Mouse (Mus musculus): ENCODE results near the gene Aox3.

Gene Aox3

DNA sequence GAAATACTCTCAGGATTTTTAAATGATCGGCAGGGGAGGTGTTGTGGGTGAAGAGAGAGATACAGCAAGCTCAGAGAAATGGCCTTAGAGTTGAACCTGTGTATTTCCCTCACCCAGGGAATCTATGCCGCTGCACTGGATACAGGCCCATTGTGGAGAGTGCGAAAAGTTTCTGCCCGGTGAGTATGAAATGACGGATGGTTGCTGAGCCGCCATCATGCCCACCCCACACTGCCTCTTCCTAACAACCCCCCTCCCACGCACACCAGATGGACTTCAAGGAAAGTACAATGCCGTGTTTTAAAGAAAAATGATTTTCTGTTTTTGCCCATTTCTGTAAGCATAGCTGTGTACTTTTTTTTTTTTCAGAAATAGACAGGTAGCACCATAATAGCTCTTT is 12.0 kb downstream of the Aox3 start:
- H3K36me3 ChIP-seq (ENCODE audit: control insufficient read depth, insufficient read depth, low read length, poor library complexity, severe bottlenecking): no peaks in the 10 kb centered on the region
- H3K27me3 ChIP-seq (ENCODE audit: control insufficient read depth, insufficient read depth, low read length, poor library complexity, severe bottlenecking): no peaks in the 10 kb centered on the region
- DNase-seq (ENCODE audit: low read depth, low spot score): no peak

DNA sequence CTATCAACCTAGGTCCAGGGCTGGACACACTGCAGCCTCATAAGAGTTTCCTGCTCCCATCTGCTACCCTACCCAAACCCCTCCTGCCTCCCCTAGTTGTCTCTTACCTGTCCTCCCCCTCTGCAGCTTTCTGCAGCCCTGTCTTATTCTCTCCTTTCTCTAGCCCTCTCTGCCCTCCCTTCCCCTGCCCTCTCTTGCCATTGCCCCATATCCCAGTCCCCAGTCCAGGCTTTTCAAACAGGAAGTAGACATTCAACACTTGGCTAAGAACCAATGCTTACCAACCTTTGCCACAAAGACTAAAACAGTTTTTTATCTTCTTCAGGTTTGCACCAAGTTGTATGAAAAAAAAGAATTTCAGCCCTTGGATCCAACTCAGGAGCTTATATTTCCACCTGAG is 25.0 kb downstream of the Aox3 start:
- Histone ChIP-seq H3K36me3 (ENCODE audit: control insufficient read depth, insufficient read depth, low read length, poor library complexity, severe bottlenecking) (no peaks in the 10 kb centered on the region), H3K27me3 (ENCODE audit: control insufficient read depth, insufficient read depth, low read length, poor library complexity, severe bottlenecking) (no peaks in the 10 kb centered on the region)
- no peak for DNase-seq (ENCODE audit: low read depth, low spot score)

DNA sequence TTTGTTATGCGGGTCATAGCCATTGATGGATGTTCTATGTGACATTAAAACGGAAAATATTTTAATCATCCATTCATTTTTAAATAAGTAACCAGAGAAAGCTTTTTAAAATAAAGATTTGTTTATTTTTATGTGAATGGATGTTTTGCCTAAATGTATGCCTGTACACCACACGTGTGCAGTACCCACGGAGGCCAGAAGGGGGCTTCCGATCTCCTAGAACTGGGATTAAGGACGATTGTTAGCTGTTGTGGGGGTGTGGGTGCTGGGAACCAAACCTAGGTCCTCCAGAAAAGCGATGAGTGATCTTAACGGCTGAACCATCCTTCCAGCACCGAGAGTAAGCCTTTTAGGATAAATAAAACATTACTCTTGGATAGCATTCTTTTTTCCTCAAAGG is 26.1 kb downstream of the Aox3 start:
- Histone ChIP-seq H3K36me3 (ENCODE audit: control insufficient read depth, insufficient read depth, low read length, poor library complexity, severe bottlenecking) (no peaks in the 10 kb centered on the region), H3K27me3 (ENCODE audit: control insufficient read depth, insufficient read depth, low read length, poor library complexity, severe bottlenecking) (no peaks in the 10 kb centered on the region)
- no peak for DNase-seq (ENCODE audit: low read depth, low spot score)

DNA sequence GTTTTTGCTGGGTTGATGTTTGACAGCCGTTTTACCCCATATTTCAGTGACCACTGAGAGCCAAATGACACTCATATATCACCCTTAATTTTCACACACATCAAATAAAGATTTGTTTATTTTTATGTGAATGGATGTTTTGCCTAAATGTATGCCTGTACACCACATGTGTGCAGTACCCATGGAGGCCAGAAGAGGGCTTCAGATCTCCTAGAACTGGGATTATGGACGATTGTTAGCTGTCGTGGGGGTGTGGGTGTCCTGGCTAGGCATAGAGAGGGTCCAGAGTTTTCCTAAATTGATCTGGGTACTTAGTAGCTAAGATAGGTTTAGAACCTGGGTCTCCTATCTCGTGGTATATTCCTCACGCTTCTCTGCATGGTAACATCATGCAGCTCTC is 27.7 kb downstream of the Aox3 start:
- DNase-seq (ENCODE audit: low read depth, low spot score): no peak
- H3K36me3 ChIP-seq (ENCODE audit: control insufficient read depth, insufficient read depth, low read length, poor library complexity, severe bottlenecking): no peaks in the 10 kb centered on the region
- H3K27me3 ChIP-seq (ENCODE audit: control insufficient read depth, insufficient read depth, low read length, poor library complexity, severe bottlenecking): no peaks in the 10 kb centered on the region

DNA sequence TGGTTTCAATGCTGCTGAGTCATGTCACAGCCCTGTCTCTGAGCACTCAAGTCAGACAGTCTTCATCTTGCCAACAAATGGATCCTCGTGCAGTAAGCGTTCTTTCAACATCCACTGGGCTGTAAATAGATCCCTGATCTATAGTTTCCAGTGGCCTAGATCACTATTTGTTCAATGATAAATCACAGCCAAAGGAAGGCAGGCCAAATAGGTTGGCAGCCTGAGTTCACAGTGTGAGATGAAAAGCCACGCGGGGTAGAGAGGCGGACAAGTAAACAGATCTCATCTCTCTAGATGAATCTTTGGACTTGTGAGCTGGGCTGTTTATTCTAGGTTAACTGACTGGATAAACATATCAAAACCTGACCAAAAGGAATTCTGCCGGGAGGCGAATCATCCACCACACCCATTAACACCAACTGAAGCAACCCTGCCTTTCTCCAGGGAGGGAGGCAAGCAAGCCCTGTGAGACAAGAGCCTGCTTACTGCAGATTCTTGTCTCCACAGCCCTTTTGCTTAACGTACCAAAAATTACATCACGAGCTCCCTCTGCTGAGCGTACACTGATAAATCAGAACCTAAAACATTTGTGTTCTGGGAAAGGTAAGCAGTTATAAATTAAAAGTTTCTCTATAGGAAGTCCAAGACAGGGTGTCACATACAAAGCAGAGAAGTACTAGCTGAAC is 31.6 kb downstream of the Aox3 start:
- DNase-seq (ENCODE audit: low read depth, low spot score): no peak

DNA sequence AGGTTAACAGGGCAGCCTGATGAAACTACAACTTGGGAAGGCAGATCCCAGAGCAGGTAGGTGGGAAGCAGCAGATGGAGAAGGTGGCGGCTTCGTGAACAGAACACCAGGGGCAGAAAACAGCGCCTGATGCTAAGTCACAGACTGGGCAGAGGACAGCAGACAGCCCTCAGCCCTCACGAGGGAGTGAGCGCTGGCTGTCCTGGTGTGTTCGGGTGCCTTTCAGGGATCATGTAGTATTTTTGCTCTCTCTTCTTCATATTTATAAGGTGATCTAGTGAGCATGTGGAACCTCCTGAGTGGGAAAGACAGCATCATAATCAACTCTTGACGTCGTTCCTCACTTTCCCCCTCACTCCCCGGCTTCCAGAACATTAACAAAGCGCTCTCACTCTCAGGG is 33.1 kb downstream of the Aox3 start:
- no peak for DNase-seq (ENCODE audit: low read depth, low spot score)
- Histone ChIP-seq H3K27me3 (ENCODE audit: control insufficient read depth, insufficient read depth, low read length, poor library complexity, severe bottlenecking) (no peaks in the 10 kb centered on the region), H3K36me3 (ENCODE audit: control insufficient read depth, insufficient read depth, low read length, poor library complexity, severe bottlenecking) (no peaks in the 10 kb centered on the region)

More for the DNA sequence above, 31.6 kb downstream of the Aox3 start:
- Histone ChIP-seq H3K36me3 (ENCODE audit: control insufficient read depth, insufficient read depth, low read length, poor library complexity, severe bottlenecking) (no peaks in the 10 kb centered on the region), H3K27me3 (ENCODE audit: control insufficient read depth, insufficient read depth, low read length, poor library complexity, severe bottlenecking) (no peaks in the 10 kb centered on the region)

DNA sequence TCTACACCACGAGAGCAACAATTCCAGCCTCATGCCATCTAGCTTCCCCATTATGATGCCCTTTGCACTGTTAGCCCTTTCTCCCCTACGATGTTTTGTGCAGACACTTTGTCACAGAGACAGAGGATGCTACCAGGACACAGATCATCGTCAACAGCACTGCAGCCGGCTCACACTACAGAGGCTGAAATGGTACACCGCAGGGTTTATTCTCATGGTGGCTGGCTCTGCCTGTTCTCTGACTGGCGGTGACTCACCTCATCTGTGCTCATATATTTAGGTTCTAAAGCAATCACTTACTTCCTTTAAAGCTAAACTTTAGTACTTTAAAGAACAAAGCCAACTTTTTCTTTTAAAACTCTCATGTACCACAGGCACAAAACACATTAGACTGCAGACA is 34.8 kb downstream of the Aox3 start:
- Histone ChIP-seq H3K36me3 (ENCODE audit: control insufficient read depth, insufficient read depth, low read length, poor library complexity, severe bottlenecking) (no peaks in the 10 kb centered on the region), H3K27me3 (ENCODE audit: control insufficient read depth, insufficient read depth, low read length, poor library complexity, severe bottlenecking) (no peaks in the 10 kb centered on the region)
- no peak for DNase-seq (ENCODE audit: low read depth, low spot score)

DNA sequence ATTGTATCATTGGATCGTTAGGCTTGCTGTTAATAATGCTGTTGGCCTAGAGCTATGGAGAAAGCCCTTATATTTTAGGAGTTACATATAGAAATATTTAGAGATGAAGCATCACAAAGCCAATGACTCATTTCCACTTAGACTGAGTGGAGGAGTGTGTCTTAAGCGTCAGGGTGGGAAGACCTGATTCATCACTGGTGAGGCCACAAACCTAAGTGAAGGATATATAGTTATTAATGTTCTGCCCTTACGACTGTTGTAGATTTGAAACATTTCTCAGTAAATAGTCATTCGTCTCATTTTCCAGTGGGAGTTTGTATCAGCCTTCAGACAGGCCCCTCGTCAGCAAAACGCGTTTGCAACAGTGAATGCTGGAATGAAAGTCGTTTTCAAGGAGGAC is 39.3 kb downstream of the Aox3 start:
- Histone ChIP-seq H3K27me3 (ENCODE audit: control insufficient read depth, insufficient read depth, low read length, poor library complexity, severe bottlenecking) (no peaks in the 10 kb centered on the region), H3K36me3 (ENCODE audit: control insufficient read depth, insufficient read depth, low read length, poor library complexity, severe bottlenecking) (no peaks in the 10 kb centered on the region)
- DNase-seq (ENCODE audit: low read depth, low spot score): no peak

DNA sequence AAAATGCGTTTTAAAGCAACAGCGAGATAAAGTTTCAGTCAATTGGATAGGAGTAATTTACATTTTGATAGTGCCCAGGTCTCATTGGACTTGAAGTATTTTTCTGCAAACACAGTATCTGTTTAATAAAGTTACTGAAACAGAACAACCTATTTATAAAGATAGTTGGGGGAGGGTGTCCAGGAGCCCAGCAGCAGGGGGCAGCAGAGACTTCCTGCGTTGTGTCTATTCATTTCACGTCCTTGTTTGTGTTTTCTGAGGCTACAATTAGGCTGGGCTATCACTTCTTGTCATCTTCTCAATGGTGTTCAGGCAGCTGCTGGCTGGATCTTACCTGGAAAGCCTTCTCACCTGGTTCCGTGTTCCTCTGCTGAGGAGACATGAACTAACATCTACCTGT is 43.8 kb downstream of the Aox3 start:
- DNase-seq (ENCODE audit: low read depth, low spot score): peak; percentile 57
- Histone ChIP-seq H3K36me3 (ENCODE audit: control insufficient read depth, insufficient read depth, low read length, poor library complexity, severe bottlenecking) (no peaks in the 10 kb centered on the region), H3K27me3 (ENCODE audit: control insufficient read depth, insufficient read depth, low read length, poor library complexity, severe bottlenecking) (no peaks in the 10 kb centered on the region)

DNA sequence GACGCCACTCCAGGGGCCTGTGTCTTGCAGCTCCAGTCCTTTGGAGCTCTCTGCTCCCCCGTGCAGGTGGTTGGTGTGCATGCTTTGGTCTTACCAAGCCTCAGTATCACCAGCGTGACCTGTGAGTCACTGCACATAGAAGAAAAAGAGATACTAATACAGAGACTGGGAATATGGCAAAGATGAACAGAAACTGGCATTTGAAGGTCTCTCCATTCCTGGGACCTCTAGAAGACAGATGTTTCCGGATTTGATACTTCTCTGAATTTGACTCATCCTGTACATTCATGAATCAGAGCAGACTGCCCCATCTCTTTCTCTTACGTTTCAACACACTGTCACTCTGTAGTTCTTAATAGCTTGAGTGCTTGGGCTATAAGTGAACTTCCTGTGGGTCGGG is 57.0 kb downstream of the Aox3 start:
- Histone ChIP-seq H3K36me3 (ENCODE audit: control insufficient read depth, insufficient read depth, low read length, poor library complexity, severe bottlenecking) (no peaks in the 10 kb centered on the region), H3K27me3 (ENCODE audit: control insufficient read depth, insufficient read depth, low read length, poor library complexity, severe bottlenecking) (no peaks in the 10 kb centered on the region)
- no peak for DNase-seq (ENCODE audit: low read depth, low spot score)

DNA sequence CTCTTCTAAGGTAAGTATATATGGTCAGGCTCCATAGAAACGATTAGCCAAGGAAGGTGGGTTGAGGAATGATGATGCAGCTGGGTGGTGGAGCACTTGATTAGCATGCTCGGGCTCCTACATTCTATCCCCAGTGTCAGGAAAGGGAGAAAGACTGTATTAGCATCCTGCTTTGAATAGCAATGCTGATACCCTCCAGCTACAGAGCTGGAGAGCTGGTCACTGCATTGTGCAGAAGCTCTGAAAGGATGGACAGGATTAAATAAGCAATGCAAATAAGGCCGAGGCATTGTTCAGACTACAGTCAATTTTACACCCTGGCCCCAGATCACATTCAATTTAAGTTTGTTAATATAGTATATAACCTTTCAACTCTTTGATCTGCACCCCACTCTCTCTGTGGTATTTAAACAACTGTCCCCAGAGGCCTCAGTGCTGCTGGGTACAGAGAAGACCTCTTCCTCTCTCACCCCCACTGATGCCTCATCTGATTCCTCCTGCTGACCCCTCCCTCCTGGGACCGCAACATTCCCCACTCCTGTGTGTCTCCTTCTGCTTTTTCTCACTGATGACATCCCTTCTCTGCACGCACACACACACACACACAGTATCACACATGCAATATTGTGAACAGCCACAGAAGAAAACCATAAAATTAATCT is 75.7 kb downstream of the Aox3 start:
- DNase-seq (ENCODE audit: low read depth, low spot score): no peak
- Histone ChIP-seq H3K27me3 (ENCODE audit: control insufficient read depth, insufficient read depth, low read length, poor library complexity, severe bottlenecking) (no peaks in the 10 kb centered on the region), H3K36me3 (ENCODE audit: control insufficient read depth, insufficient read depth, low read length, poor library complexity, severe bottlenecking) (no peaks in the 10 kb centered on the region)

DNA sequence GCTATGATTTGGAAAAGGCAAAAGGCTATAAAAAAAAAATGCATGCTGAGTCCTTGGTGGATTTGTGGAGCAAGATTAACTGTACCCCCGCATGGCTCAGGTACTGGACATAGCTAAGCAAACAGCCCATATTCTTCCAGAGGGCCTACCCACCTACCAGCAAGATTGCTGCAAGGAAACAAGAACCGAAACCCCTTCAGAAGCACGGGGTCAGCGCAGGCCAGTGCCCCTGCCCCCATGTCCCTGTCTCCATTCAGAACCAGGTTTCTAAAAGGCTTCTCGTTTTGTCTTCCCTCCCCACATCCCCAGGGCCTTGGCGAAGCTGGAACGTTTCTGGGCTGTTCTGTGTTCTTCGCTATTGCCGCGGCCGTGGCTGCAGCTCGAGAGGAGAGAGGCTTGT is 81.4 kb downstream of the Aox3 start:
- Histone ChIP-seq H3K36me3 (ENCODE audit: control insufficient read depth, insufficient read depth, low read length, poor library complexity, severe bottlenecking) (no peaks in the 10 kb centered on the region), H3K27me3 (ENCODE audit: control insufficient read depth, insufficient read depth, low read length, poor library complexity, severe bottlenecking) (no peaks in the 10 kb centered on the region)
- no peak for DNase-seq (ENCODE audit: low read depth, low spot score)

DNA sequence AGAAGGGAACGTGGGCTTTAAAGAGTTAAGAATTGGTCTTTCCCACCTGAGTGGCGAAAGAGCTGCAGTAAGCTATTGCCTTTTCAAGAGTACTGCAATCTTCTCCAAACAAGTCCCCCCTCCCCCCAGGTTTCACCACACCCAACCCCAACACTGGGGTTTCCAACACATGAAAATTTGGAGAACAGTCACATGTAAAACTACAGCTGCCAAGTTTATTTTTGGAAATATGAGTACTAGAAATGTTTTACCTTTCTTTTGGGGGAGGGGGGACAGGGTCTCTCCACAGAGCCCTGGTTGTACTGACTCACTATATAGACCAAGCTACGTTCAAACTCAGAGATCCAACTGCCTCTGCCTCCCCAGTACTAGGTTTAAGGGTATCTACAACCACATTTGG is 82.1 kb downstream of the Aox3 start:
- Histone ChIP-seq H3K36me3 (ENCODE audit: control insufficient read depth, insufficient read depth, low read length, poor library complexity, severe bottlenecking) (no peaks in the 10 kb centered on the region), H3K27me3 (ENCODE audit: control insufficient read depth, insufficient read depth, low read length, poor library complexity, severe bottlenecking) (no peaks in the 10 kb centered on the region)
- DNase-seq (ENCODE audit: low read depth, low spot score): no peak

DNA sequence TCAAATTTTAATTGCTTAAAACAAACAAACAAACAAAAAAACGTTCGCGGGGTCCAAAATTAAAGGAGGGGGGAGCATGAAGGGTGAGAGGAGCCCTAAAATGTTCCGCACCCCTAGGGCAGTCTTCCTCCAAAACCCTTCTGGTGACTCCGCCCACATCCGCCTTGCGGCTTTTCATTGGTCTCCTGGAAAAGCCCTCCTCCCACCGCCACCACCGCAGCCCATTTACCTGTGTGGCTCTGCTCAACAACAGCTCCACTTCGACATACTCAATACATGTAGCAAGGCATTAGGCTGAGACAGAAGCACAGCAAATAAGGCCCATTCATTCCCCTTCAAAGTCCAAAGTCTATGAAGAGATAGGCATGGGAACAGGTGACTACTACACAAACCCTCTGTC is 82.6 kb downstream of the Aox3 start:
- Histone ChIP-seq H3K36me3 (ENCODE audit: control insufficient read depth, insufficient read depth, low read length, poor library complexity, severe bottlenecking) (no peaks in the 10 kb centered on the region), H3K27me3 (ENCODE audit: control insufficient read depth, insufficient read depth, low read length, poor library complexity, severe bottlenecking) (no peaks in the 10 kb centered on the region)
- peak; percentile 24 for DNase-seq (ENCODE audit: low read depth, low spot score)

DNA sequence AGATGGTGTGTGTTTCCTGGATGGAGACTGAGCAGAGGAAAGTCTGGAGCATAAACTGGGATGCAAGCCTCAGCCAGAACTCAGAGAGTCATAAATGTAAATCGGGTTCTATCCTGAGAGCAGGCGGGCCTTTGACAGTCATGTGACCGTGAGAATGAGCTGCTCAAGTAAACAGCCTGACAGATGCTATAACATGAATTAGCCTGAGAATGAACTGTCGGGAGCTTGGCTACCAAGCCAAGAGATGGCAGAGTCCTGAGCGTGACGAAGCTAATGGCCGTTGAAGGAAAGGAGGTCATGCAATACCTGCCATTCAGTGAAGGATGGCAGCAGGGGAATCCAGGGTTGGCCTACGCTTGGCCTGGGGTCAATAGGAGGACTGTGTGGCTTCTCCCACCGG is 84.1 kb downstream of the Aox3 start:
- DNase-seq (ENCODE audit: low read depth, low spot score): no peak
- H3K27me3 ChIP-seq (ENCODE audit: control insufficient read depth, insufficient read depth, low read length, poor library complexity, severe bottlenecking): no peaks in the 10 kb centered on the region
- no peaks in the 10 kb centered on the region for H3K36me3 ChIP-seq (ENCODE audit: control insufficient read depth, insufficient read depth, low read length, poor library complexity, severe bottlenecking)

DNA sequence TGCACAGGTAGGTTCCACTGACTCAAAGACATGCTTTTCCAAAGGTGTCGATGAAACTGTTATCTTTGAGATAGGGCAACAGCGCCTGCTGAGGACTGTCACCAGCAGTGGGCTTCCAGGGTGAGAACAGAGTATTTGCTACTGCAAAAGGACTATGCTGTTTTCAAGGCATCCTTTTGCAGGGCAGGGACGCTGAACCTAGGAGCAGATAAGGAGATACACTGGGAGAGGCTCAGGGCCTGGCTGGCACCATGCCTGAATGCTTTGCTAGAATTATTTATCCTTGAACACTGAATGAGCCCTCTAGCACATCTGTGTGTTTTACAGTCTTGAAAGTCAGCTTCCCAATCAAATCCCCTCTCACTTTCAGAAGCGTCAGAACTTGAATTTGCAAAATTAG is 85.5 kb downstream of the Aox3 start:
- DNase-seq (ENCODE audit: low read depth, low spot score): no peak
- Histone ChIP-seq H3K36me3 (ENCODE audit: control insufficient read depth, insufficient read depth, low read length, poor library complexity, severe bottlenecking) (no peaks in the 10 kb centered on the region), H3K27me3 (ENCODE audit: control insufficient read depth, insufficient read depth, low read length, poor library complexity, severe bottlenecking) (no peaks in the 10 kb centered on the region)
